Mouse (Mus musculus): Measurements from ENCODE around the gene Dap3.
"Not testable (repeated sequence)": the region's sequence is repeated elsewhere in the genome, so short reads cannot be mapped to it uniquely, and the experiment has no call there.

The Dap3 gene

GRCm38 (mm10) chr3:88950576-88951326 is at the start of gene Dap3, which contains the start of gene Ash1l:
Gene Dap3, minus strand, starts transcription at chr3:88951181.
Gene Ash1l, plus strand, starts transcription at chr3:88950622.
- DNase-seq (ENCODE audit: extremely low read depth, low read depth, low spot score) = no peak

GRCm38 (mm10) chr3:88992793-88993192 is 41.8 kb upstream of the Dap3 start:
- no peak for DNase-seq (ENCODE audit: extremely low read depth, low read depth, low spot score)

GRCm38 (mm10) chr3:88983921-88984381 is 33.0 kb upstream of the Dap3 start:
- DNase-seq (ENCODE audit: extremely low read depth, low read depth, low spot score) = peak; percentile 30

GRCm38 (mm10) chr3:88981206-88982010 is 30.4 kb upstream of the Dap3 start:
- peak; percentile 80 for DNase-seq (ENCODE audit: extremely low read depth, low read depth, low spot score)

GRCm38 (mm10) chr3:88975012-88975411 is 24.0 kb upstream of the Dap3 start:
- no peak for DNase-seq (ENCODE audit: extremely low read depth, low read depth, low spot score)

- DNase-seq (ENCODE audit: extremely low read depth, low read depth, low spot score) = not testable (repeated sequence)
These were observed 12.2 kb upstream of the Dap3 start for GRCm38 (mm10) chr3:88963211-88963610.

- DNase-seq (ENCODE audit: extremely low read depth, low read depth, low spot score) = no peak
These were observed 2.8 kb upstream of the Dap3 start for GRCm38 (mm10) chr3:88953736-88954135.

- DNase-seq (ENCODE audit: extremely low read depth, low read depth, low spot score) = no peak
These were observed 2.3 kb upstream of the Dap3 start for GRCm38 (mm10) chr3:88953246-88953645.

- no peak for DNase-seq (ENCODE audit: extremely low read depth, low read depth, low spot score)
These were observed 383 bp upstream of the Dap3 start for GRCm38 (mm10) chr3:88951327-88951800.

GRCm38 (mm10) chr3:88949786-88950575 is 1.0 kb downstream of the Dap3 start:
- no peak for DNase-seq (ENCODE audit: extremely low read depth, low read depth, low spot score)

GRCm38 (mm10) chr3:88944109-88944508 is 6.9 kb downstream of the Dap3 start:
- no peak for DNase-seq (ENCODE audit: extremely low read depth, low read depth, low spot score)

- no peak for DNase-seq (ENCODE audit: extremely low read depth, low read depth, low spot score)
These were observed 8.6 kb downstream of the Dap3 start for GRCm38 (mm10) chr3:88942316-88942880.

- no peak for DNase-seq (ENCODE audit: extremely low read depth, low read depth, low spot score)
These were observed 11.2 kb downstream of the Dap3 start for GRCm38 (mm10) chr3:88939749-88940148.

- no peak for DNase-seq (ENCODE audit: extremely low read depth, low read depth, low spot score)
These were observed 11.9 kb downstream of the Dap3 start for GRCm38 (mm10) chr3:88939071-88939470.

- DNase-seq (ENCODE audit: extremely low read depth, low read depth, low spot score) = no peak
These were observed 21.5 kb downstream of the Dap3 start for GRCm38 (mm10) chr3:88929501-88929900.

GRCm38 (mm10) chr3:88925651-88926050 is 25.3 kb downstream of the Dap3 start:
- DNase-seq (ENCODE audit: extremely low read depth, low read depth, low spot score) = no peak

- no peak for DNase-seq (ENCODE audit: extremely low read depth, low read depth, low spot score)
These were observed 26.9 kb downstream of the Dap3 start for GRCm38 (mm10) chr3:88923989-88924591.

- DNase-seq (ENCODE audit: extremely low read depth, low read depth, low spot score) = no peak
These were observed 29.6 kb downstream of the Dap3 start for GRCm38 (mm10) chr3:88921411-88921810.

GRCm38 (mm10) chr3:88918981-88919380 is 32.0 kb downstream of the Dap3 start:
- DNase-seq (ENCODE audit: extremely low read depth, low read depth, low spot score) = no peak

GRCm38 (mm10) chr3:88914384-88914810 is 36.6 kb downstream of the Dap3 start:
- DNase-seq (ENCODE audit: extremely low read depth, low read depth, low spot score) = no peak

Measured in fat pad, adult 2 months (tissue).